Mouse (Mus musculus): ENCODE data around the gene Eva1b. TPM values are rescaled to one million over a fixed set of nuclear protein-coding genes. Genes with fewer than 3 reads are reported as not detected.

Gene Eva1b
- total and polyA plus RNA-seq, 2 experiments from 2014 or later, result 11.6 to 25.6 TPM

DNA sequence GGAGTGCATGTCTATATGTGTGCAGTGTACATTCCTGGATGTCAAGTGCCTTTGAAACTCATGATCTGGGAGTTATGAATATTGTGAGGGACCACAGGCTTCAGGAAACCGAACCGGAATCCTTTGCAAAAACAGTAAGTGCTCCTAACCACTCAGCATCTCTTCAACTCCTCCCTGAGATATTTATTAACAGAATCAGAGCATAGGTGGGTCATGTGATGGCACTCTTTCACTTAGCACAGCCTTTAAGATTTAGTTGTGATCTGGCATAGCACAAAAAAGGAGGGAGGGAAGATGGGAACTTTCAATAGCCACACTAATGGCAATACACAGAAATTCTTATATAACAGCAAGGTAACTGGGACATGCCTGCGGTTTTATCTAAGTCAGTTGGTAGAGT is 39.6 kb downstream of the Eva1b start:
- no peak overlapping the region for H3K4me2 ChIP-seq (ENCODE audit: low read depth, low read length)
- H3K4me3 ChIP-seq (ENCODE audit: low read length), result no peak overlapping the region
- H3K4me1 ChIP-seq (ENCODE audit: insufficient read depth, low read length), result no peaks in the 10 kb centered on the region
- no peak for DNase-seq (ENCODE audit: low spot score)
- no peak overlapping the region for H3K27ac ChIP-seq
- H3K9me3 ChIP-seq (ENCODE audit: low read length), result no peaks in the 10 kb centered on the region
- H3K27me3 ChIP-seq (ENCODE audit: insufficient read depth, low read length), result no peaks in the 10 kb centered on the region
- 91% methylated on average over 3 of the region's 3 CpGs for WGBS
- no peak for ATAC-seq
- no peak for TF ChIP-seq CTCF (IDR thresholded peaks at IDR 0.05; ENCODE audit: low read depth)
- no peak overlapping the region for H3K9ac ChIP-seq (replicated peaks; ENCODE audit: low read length)
- H3K36me3 ChIP-seq (ENCODE audit: insufficient read depth, low read length), result peaks cover 3% of the 10 kb centered on the region; the same call in 1 of the 2 replicates

DNA sequence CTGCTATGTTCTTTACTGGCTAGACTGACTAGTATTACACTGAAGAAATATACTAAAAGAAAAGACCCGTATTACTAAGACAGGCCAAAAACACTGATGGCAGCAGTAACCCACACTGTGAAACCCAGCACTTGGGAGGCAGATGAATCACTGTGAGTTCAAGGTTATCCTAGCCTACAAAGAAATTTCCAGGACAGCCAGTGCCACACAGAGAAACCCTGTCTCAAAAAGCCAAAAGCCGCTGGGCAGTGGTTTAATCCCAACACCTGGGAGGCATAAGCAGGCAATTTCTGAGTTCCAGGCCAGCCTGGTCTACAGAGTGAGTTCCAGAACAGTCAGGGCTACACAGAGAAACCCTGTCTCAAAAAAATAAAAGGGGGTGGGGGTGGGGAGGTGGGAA is 43.1 kb downstream of the Eva1b start:
- Histone ChIP-seq H3K27me3 (ENCODE audit: insufficient read depth, low read length) (no peaks in the 10 kb centered on the region), H3K9me3 (ENCODE audit: low read length) (no peaks in the 10 kb centered on the region), H3K4me2 (ENCODE audit: low read depth, low read length) (no peak overlapping the region), H3K9ac (replicated peaks; ENCODE audit: low read length) (no peak overlapping the region), H3K4me1 (ENCODE audit: insufficient read depth, low read length) (no peaks in the 10 kb centered on the region), H3K27ac (no peak overlapping the region), H3K4me3 (ENCODE audit: low read length) (no peak overlapping the region), H3K36me3 (ENCODE audit: insufficient read depth, low read length) (peaks cover 7% of the 10 kb centered on the region; the same call in 1 of the 2 replicates)
- DNase-seq (ENCODE audit: low spot score) (no peak), ATAC-seq (no peak)
- 95% methylated on average over 2 of the region's 2 CpGs for WGBS
- no peak for TF ChIP-seq CTCF (IDR thresholded peaks at IDR 0.05; ENCODE audit: low read depth)

DNA sequence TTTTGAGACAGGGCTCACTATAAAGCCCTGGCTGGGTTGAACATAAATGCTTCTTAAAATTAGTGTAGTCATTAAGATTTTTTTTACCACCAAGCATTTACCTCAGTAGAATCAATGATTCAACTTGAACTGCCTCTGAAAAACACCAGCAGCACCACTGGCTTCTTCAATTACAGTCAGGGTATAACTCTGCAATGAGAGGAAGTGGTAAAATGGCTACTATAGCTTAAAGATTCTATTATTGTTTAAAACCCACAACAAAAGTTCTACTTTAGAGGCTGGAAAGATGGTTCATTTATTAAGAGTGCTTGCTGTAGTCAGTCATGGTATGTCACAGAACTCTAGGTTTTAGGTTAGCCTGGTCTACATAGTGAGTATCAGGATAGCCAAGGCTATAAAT is 46.7 kb downstream of the Eva1b start:
- ATAC-seq (no peak), DNase-seq (ENCODE audit: low spot score) (no peak)
- Histone ChIP-seq H3K27ac (no peak overlapping the region), H3K36me3 (ENCODE audit: insufficient read depth, low read length) (peaks cover 7% of the 10 kb centered on the region; the same call in 1 of the 2 replicates), H3K27me3 (ENCODE audit: insufficient read depth, low read length) (no peaks in the 10 kb centered on the region), H3K4me2 (ENCODE audit: low read depth, low read length) (no peak overlapping the region), H3K9me3 (ENCODE audit: low read length) (no peaks in the 10 kb centered on the region), H3K4me3 (ENCODE audit: low read length) (no peak overlapping the region), H3K4me1 (ENCODE audit: insufficient read depth, low read length) (0 out of 2 replicates have a peak, but pooled peaks cover 3% of the 10 kb centered on the region), H3K9ac (replicated peaks; ENCODE audit: low read length) (no peak overlapping the region)
- no peak for TF ChIP-seq CTCF (IDR thresholded peaks at IDR 0.05; ENCODE audit: low read depth)

DNA sequence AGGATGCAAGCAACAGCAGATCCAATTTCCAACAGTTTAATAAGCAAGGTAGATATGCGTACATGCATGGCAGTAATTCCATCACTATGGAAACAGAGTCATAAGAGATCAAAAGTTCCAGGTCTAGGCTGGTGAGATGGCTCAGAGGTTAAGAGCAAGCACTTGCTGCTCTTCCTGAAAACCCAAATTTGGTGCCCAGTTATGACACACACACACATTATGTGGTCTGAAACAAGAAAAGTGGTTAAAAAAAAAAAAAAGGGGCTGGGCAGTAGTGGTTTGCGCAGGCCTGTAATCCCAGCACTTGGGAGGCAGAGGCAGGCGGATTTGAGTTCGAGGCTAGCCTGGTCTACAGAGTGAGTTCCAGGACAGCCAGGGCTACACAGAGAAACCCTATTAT is 47.4 kb downstream of the Eva1b start:
- H3K4me2 ChIP-seq (ENCODE audit: low read depth, low read length), result no peak overlapping the region
- peaks cover 7% of the 10 kb centered on the region; the same call in 1 of the 2 replicates for H3K36me3 ChIP-seq (ENCODE audit: insufficient read depth, low read length)
- H3K4me3 ChIP-seq (ENCODE audit: low read length), result no peak overlapping the region
- no peak for ATAC-seq
- no peaks in the 10 kb centered on the region for H3K9me3 ChIP-seq (ENCODE audit: low read length)
- TF ChIP-seq CTCF (IDR thresholded peaks at IDR 0.05; ENCODE audit: low read depth), result no peak
- DNase-seq (ENCODE audit: low spot score), result no peak
- H3K9ac ChIP-seq (replicated peaks; ENCODE audit: low read length), result no peak overlapping the region
- no peak overlapping the region for H3K27ac ChIP-seq
- H3K4me1 ChIP-seq (ENCODE audit: insufficient read depth, low read length), result 0 out of 2 replicates have a peak, but pooled peaks cover 3% of the 10 kb centered on the region
- H3K27me3 ChIP-seq (ENCODE audit: insufficient read depth, low read length), result no peaks in the 10 kb centered on the region
- 87% methylated on average over 4 of the region's 4 CpGs for WGBS

DNA sequence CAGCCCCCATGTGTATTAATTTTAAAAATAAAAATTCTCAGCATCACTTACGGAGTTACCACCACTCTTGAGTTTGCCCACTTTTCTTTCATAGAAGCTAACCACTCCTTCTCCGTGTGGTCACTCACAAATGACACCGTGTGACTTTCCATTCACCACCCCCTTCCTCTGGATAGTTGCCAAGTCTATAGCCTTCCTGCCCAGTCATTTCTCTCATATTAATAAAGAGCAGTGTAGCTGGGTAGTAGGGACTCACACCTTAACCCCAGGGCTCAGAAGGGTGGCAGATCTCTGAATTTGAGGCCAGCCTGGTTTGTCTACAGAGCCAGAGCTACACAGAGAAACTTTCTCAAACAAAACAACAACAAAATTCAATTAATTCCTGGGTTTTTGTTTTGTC is 49.9 kb downstream of the Eva1b start:
- ATAC-seq (no peak), DNase-seq (ENCODE audit: low spot score) (peak; percentile 13)
- no peak overlapping the region for H3K27ac ChIP-seq
- peaks cover 7% of the 10 kb centered on the region; the same call in 1 of the 2 replicates for H3K36me3 ChIP-seq (ENCODE audit: insufficient read depth, low read length)
- H3K9me3 ChIP-seq (ENCODE audit: low read length), result no peaks in the 10 kb centered on the region
- H3K9ac ChIP-seq (replicated peaks; ENCODE audit: low read length), result no peak overlapping the region
- H3K4me1 ChIP-seq (ENCODE audit: insufficient read depth, low read length), result peaks cover 10% of the 10 kb centered on the region; the same call in 1 of the 2 replicates
- no peak for TF ChIP-seq CTCF (IDR thresholded peaks at IDR 0.05; ENCODE audit: low read depth)
- H3K4me3 ChIP-seq (ENCODE audit: low read length), result no peak overlapping the region
- WGBS, result 50% methylated on average over 3 of the region's 3 CpGs
- no peak overlapping the region for H3K4me2 ChIP-seq (ENCODE audit: low read depth, low read length)
- H3K27me3 ChIP-seq (ENCODE audit: insufficient read depth, low read length), result no peaks in the 10 kb centered on the region

Other genes with a start within 250 kb of the Eva1b start
- gene Csf3r, start 123.2 kb upstream of the Eva1b start, total RNA-seq (2014; rRNA removed), result 0.93 and 1.7 TPM in 2 replicates
- gene Csf3r, start 123.2 kb upstream of the Eva1b start, polyA plus RNA-seq (2015; fragmentation: Nextera tagmentation; extraction: Ambion mirVana), result 0.91 and 0.95 TPM in 2 replicates
- gene Mrps15, start 100.8 kb upstream of the Eva1b start, total RNA-seq (2014; rRNA removed), result 33.9 and 45.1 TPM in 2 replicates
- 130 and 142 TPM in 2 replicates for gene Mrps15, start 100.8 kb upstream of the Eva1b start, polyA plus RNA-seq (2015; fragmentation: Nextera tagmentation; extraction: Ambion mirVana)
- gene Oscp1, start 89.2 kb upstream of the Eva1b start, total RNA-seq (2014; rRNA removed), result 12.7 and 20.2 TPM in 2 replicates
- 43.4 and 46.6 TPM in 2 replicates for gene Oscp1, start 89.2 kb upstream of the Eva1b start, polyA plus RNA-seq (2015; fragmentation: Nextera tagmentation; extraction: Ambion mirVana)
- gene Lsm10, start 51.1 kb upstream of the Eva1b start, total RNA-seq (2014; rRNA removed), result 25.1 and 54.7 TPM in 2 replicates
- gene Lsm10, start 51.1 kb upstream of the Eva1b start, polyA plus RNA-seq (2015; fragmentation: Nextera tagmentation; extraction: Ambion mirVana), result 42.8 and 42.9 TPM in 2 replicates
- 19.9 and 23.3 TPM in 2 replicates for gene Stk40, start 43.8 kb upstream of the Eva1b start, total RNA-seq (2014; rRNA removed)
- 17.6 and 19.7 TPM in 2 replicates for gene Stk40, start 43.8 kb upstream of the Eva1b start, polyA plus RNA-seq (2015; fragmentation: Nextera tagmentation; extraction: Ambion mirVana)
- gene Sh3d21, start 15.7 kb downstream of the Eva1b start, total RNA-seq (2014; rRNA removed), result 0.63 and 1.2 TPM in 2 replicates
- gene Sh3d21, start 15.7 kb downstream of the Eva1b start, polyA plus RNA-seq (2015; fragmentation: Nextera tagmentation; extraction: Ambion mirVana), result 2.2 and 2.6 TPM in 2 replicates
- gene Thrap3, start 55.0 kb downstream of the Eva1b start, total RNA-seq (2014; rRNA removed), result 85.7 and 128 TPM in 2 replicates
- 108 and 123 TPM in 2 replicates for gene Thrap3, start 55.0 kb downstream of the Eva1b start, polyA plus RNA-seq (2015; fragmentation: Nextera tagmentation; extraction: Ambion mirVana)
- 106 and 109 TPM in 2 replicates for gene Map7d1, start 108.6 kb downstream of the Eva1b start, total RNA-seq (2014; rRNA removed)
- gene Map7d1, start 108.6 kb downstream of the Eva1b start, polyA plus RNA-seq (2015; fragmentation: Nextera tagmentation; extraction: Ambion mirVana), result 51.0 and 54.6 TPM in 2 replicates
- gene Trappc3, start 114.6 kb downstream of the Eva1b start, total RNA-seq (2014; rRNA removed), result 88.9 and 97.4 TPM in 2 replicates
- 187 and 188 TPM in 2 replicates for gene Trappc3, start 114.6 kb downstream of the Eva1b start, polyA plus RNA-seq (2015; fragmentation: Nextera tagmentation; extraction: Ambion mirVana)
- gene Col8a2, start 139.0 kb downstream of the Eva1b start, total RNA-seq (2014; rRNA removed), result 11.6 and 17.7 TPM in 2 replicates
- gene Col8a2, start 139.0 kb downstream of the Eva1b start, polyA plus RNA-seq (2015; fragmentation: Nextera tagmentation; extraction: Ambion mirVana), result 5.5 and 5.9 TPM in 2 replicates
- gene Adprhl2, start 174.0 kb downstream of the Eva1b start, total RNA-seq (2014; rRNA removed), result 64.0 and 73.9 TPM in 2 replicates
- 73.2 and 73.9 TPM in 2 replicates for gene Adprhl2, start 174.0 kb downstream of the Eva1b start, polyA plus RNA-seq (2015; fragmentation: Nextera tagmentation; extraction: Ambion mirVana)
- 2.9 and 25.7 TPM in 2 replicates for gene Tekt2, start 177.9 kb downstream of the Eva1b start, total RNA-seq (2014; rRNA removed)
- 16.3 and 17.3 TPM in 2 replicates for gene Tekt2, start 177.9 kb downstream of the Eva1b start, polyA plus RNA-seq (2015; fragmentation: Nextera tagmentation; extraction: Ambion mirVana)